Mouse (Mus musculus) mouse embryonic stem cell (cell line): ENCODE results near the gene Glb1l.

Experiments used
- in situ Hi-C, 2 experiments: fragments of 300-500 bp; cut with MboI; formaldehyde crosslinking; loops; 1 replicate in 1 of 2; 3 replicates in 1 of 2; pipeline ENCODE4 v1.14.3; 2019 to 2020; ENCODE audit warnings: low sequenced_read_pairs in 2 of 2, low pct_unique_long_range_greater_than_20kb in 1 of 2, mixed read lengths in 1 of 2; ENCODE audit not compliant: unreplicated experiment in 1 of 2

Gene Glb1l

GRCm38 (mm10) chr1:75210136-75211087 is at the start of gene Glb1l, which contains the start of gene Stk16:
TSS of gene Glb1l (minus strand) at chr1:75210813.
TSS of gene Stk16 (plus strand) at chr1:75210838.
- in situ Hi-C loops = no loop called here

- in situ Hi-C loops = loop anchor here in 1 of 2 experiments (10.0 kb wide), 1 partner anchor 71 kb away; the partner anchor contains the start of gene Abcb6
Observed at GRCm38 (mm10) chr1:75255516-75256046, 45.0 kb upstream of the Glb1l start.

GRCm38 (mm10) chr1:75254625-75255013 is 44.0 kb upstream of the Glb1l start:
- in situ Hi-C loops = loop anchor here in 1 of 2 experiments (10.0 kb wide), 1 partner anchor 70 kb away; the partner anchor contains the start of gene Abcb6

GRCm38 (mm10) chr1:75253849-75254624 is 43.4 kb upstream of the Glb1l start:
- in situ Hi-C loops = loop anchor here in 1 of 2 experiments (10.0 kb wide), 1 partner anchor 69 kb away; the partner anchor contains the start of gene Abcb6

GRCm38 (mm10) chr1:75253029-75253428 is 42.4 kb upstream of the Glb1l start:
- in situ Hi-C loops = loop anchor here in 1 of 2 experiments (10.0 kb wide), 1 partner anchor 68 kb away; the partner anchor contains the start of gene Abcb6

- in situ Hi-C loops = loop anchor here in 1 of 2 experiments (10.0 kb wide), 1 partner anchor 68 kb away; the partner anchor contains the start of gene Abcb6
Observed at GRCm38 (mm10) chr1:75252308-75252707, 41.7 kb upstream of the Glb1l start.

- in situ Hi-C loops = loop anchor here in 1 of 2 experiments (10.0 kb wide), 1 partner anchor 67 kb away; the partner anchor contains the start of gene Abcb6
Observed at GRCm38 (mm10) chr1:75251112-75251970, 40.7 kb upstream of the Glb1l start.

- in situ Hi-C loops = loop anchor here in 1 of 2 experiments (10.0 kb wide), 1 partner anchor 66 kb away; the partner anchor contains the start of gene Abcb6
Observed at GRCm38 (mm10) chr1:75250498-75250897, 39.9 kb upstream of the Glb1l start.

- in situ Hi-C loops = no loop called here
Observed at GRCm38 (mm10) chr1:75248041-75248772, 37.6 kb upstream of the Glb1l start.

- in situ Hi-C loops = no loop called here
Observed at GRCm38 (mm10) chr1:75247071-75247930, 36.7 kb upstream of the Glb1l start.

GRCm38 (mm10) chr1:75244836-75245235 is 34.2 kb upstream of the Glb1l start:
- in situ Hi-C loops = no loop called here

GRCm38 (mm10) chr1:75244175-75244826 is 33.7 kb upstream of the Glb1l start:
- in situ Hi-C loops = no loop called here

- in situ Hi-C loops = no loop called here
Observed at GRCm38 (mm10) chr1:75243411-75243810, 32.8 kb upstream of the Glb1l start.

- in situ Hi-C loops = no loop called here
Observed at GRCm38 (mm10) chr1:75239591-75239990, 29.0 kb upstream of the Glb1l start.

GRCm38 (mm10) chr1:75236117-75237050 is 25.8 kb upstream of the Glb1l start, which contains the start of gene Dnajb2:
TSS of gene Dnajb2 (plus strand) at chr1:75236406.
- in situ Hi-C loops = no loop called here
